Mouse (Mus musculus) gastrocnemius, adult 18-20 months (tissue): ENCODE data around the gene Anapc2. TPM values are rescaled to one million over a fixed set of nuclear protein-coding genes. Genes with fewer than 3 reads are reported as not detected.

Experiments
- total RNA-seq, 2 experiments: library from RNA; stranded (reverse); gene quantifications; 2 replicates each; pipeline ENCODE4 v1.2.3; 2021

The Anapc2 gene
- total RNA-seq, 2 experiments from 2014 or later, result 27.6 to 30.4 TPM

Other genes starting within 250 kb of the Anapc2 start
- gene Nsmf, start 218.1 kb upstream of the Anapc2 start, total RNA-seq, result 10 to 100 TPM in 1 of 2 experiments, 1 to 10 TPM in 1; 8.8 to 10.5 TPM
- gene Entpd8, start 192.2 kb upstream of the Anapc2 start, total RNA-seq, result not detected
- gene Noxa1, start 177.3 kb upstream of the Anapc2 start, total RNA-seq, result not detected
- gene Nrarp, start 91.7 kb upstream of the Anapc2 start, total RNA-seq, result 1 to 10 TPM; 3.4 to 8.6 TPM
- gene Tor4a, start 75.6 kb upstream of the Anapc2 start, total RNA-seq, result 1 to 10 TPM in 1 of 2 experiments, under 1 TPM in 1; 0.84 to 1.2 TPM
- 10 to 100 TPM; 18.8 to 21.3 TPM for gene Nelfb, start 61.0 kb upstream of the Anapc2 start, total RNA-seq
- not detected for gene Stpg3, start 57.8 kb upstream of the Anapc2 start, total RNA-seq
- not detected for gene Fam166a, start 53.7 kb upstream of the Anapc2 start, total RNA-seq
- gene Tubb4b, start 47.8 kb upstream of the Anapc2 start, total RNA-seq, result 100 to 1,000 TPM; 224 to 228 TPM
- gene Slc34a3, start 38.1 kb upstream of the Anapc2 start, total RNA-seq, result not detected
- not detected for gene Rnf224, start 35.7 kb upstream of the Anapc2 start, total RNA-seq
- gene Rnf208, start 30.2 kb upstream of the Anapc2 start, total RNA-seq, result under 1 TPM; 0.50 to 0.74 TPM
- gene Cysrt1, start 30.0 kb upstream of the Anapc2 start, total RNA-seq, result not detected
- gene AL732309.1, start 25.6 kb upstream of the Anapc2 start, total RNA-seq, result 1 to 10 TPM; 1.3 to 1.4 TPM
- 10 to 100 TPM; 12.0 to 12.1 TPM for gene Tmem203, start 17.0 kb upstream of the Anapc2 start, total RNA-seq
- 1 to 10 TPM; 2.9 to 3.8 TPM for gene Tprn, start 9.9 kb upstream of the Anapc2 start, total RNA-seq
- 10 to 100 TPM; 27.9 to 30.9 TPM for gene Ssna1, start within 50 bp of the Anapc2 start, total RNA-seq
- gene Tmem210, start 15.7 kb downstream of the Anapc2 start, total RNA-seq, result not detected
- gene Lrrc26, start 17.4 kb downstream of the Anapc2 start, total RNA-seq, result not detected
- not detected for gene Grin1, start 46.7 kb downstream of the Anapc2 start, total RNA-seq
- gene Man1b1, start 59.9 kb downstream of the Anapc2 start, total RNA-seq, result 10 to 100 TPM; 14.0 to 15.2 TPM
- gene Dpp7, start 83.9 kb downstream of the Anapc2 start, total RNA-seq, result 10 to 100 TPM; 15.2 to 17.9 TPM
- 1 to 10 TPM; 3.8 to 5.7 TPM for gene Uap1l1, start 93.2 kb downstream of the Anapc2 start, total RNA-seq
- not detected for gene Sapcd2, start 99.8 kb downstream of the Anapc2 start, total RNA-seq
- gene Entpd2, start 123.4 kb downstream of the Anapc2 start, total RNA-seq, result 1 to 10 TPM; 6.2 to 8.3 TPM
- gene Npdc1, start 126.9 kb downstream of the Anapc2 start, total RNA-seq, result 10 to 100 TPM; 15.8 to 19.0 TPM
- gene Fut7, start 150.8 kb downstream of the Anapc2 start, total RNA-seq, result not detected
- gene Abca2, start 156.2 kb downstream of the Anapc2 start, total RNA-seq, result 10 to 100 TPM; 14.1 to 15.5 TPM
- 1 to 10 TPM in 1 of 2 experiments, under 1 TPM in 1; 0.39 to 1.0 TPM for gene Clic3, start 184.4 kb downstream of the Anapc2 start, total RNA-seq
- 10 to 100 TPM; 13.7 to 15.1 TPM for gene Paxx, start 188.6 kb downstream of the Anapc2 start, total RNA-seq
- gene Ptgds, start 197.6 kb downstream of the Anapc2 start, total RNA-seq, result not detected
- not detected for gene Lcn12, start 221.4 kb downstream of the Anapc2 start, total RNA-seq
- 10 to 100 TPM; 81.5 to 84.3 TPM for gene Fbxw5, start 228.3 kb downstream of the Anapc2 start, total RNA-seq
- gene C8g, start 229.2 kb downstream of the Anapc2 start, total RNA-seq, result 1 to 10 TPM; 2.0 to 2.1 TPM